Mouse (Mus musculus): ENCODE measurements around the gene Fndc1. TPM values are rescaled to one million over a fixed set of nuclear protein-coding genes. Genes with fewer than 3 reads are reported as not detected.

The Fndc1 gene
- total and polyA plus RNA-seq, 3 experiments: 0.14 to 0.34 (median 0.17) TPM

GRCm38 (mm10) chr17:7799894-7800293, 27.2 kb downstream of the Fndc1 start:
- H3K4me2 ChIP-seq (ENCODE audit: insufficient read depth, low read depth, poor library complexity, severe bottlenecking): no peak overlapping the region
- DNase-seq (ENCODE audit: extremely low read depth): no peak
- dilution Hi-C loops (cut with MboI; ENCODE audit: extremely low pct_ligation_motif_present, extremely low pct_unique_long_range_greater_than_20kb, low sequenced_read_pairs): no loop called here
- no peaks in the 10 kb centered on the region for H3K9me3 ChIP-seq (replicated peaks; ENCODE audit: low read length)
- H3K4me1 ChIP-seq (ENCODE audit: control insufficient read depth in 1 of 2, insufficient read depth in 2 of 2): no peaks in the 10 kb centered on the region; a peak in 1 of 4 replicates
- no peak overlapping the region for H3K27ac ChIP-seq (ENCODE audit: insufficient read depth, low read depth)
- H3K36me3 ChIP-seq (replicated peaks in 1 of 2; ENCODE audit: control insufficient read depth in 1 of 2, insufficient read depth in 1 of 2, low read length in 1 of 2): no peaks in the 10 kb centered on the region
- H3K9ac ChIP-seq (ENCODE audit: insufficient read depth, low read depth): no peak overlapping the region
- no peaks in the 10 kb centered on the region for H3K27me3 ChIP-seq (replicated peaks)
- no peak for TF ChIP-seq RAD21 (IDR thresholded peaks at IDR 0.05; ENCODE audit: low read depth, low read length)
- TF ChIP-seq ZC3H11A (IDR thresholded peaks at IDR 0.05; ENCODE audit: low read depth, low read length): no peak
- no peak for TF ChIP-seq USF2 (conservative IDR thresholded peaks at IDR 0.05; ENCODE audit: low read depth, low read length)
- TF ChIP-seq TCF12 (IDR thresholded peaks at IDR 0.05; ENCODE audit: low read depth, low read length): no peak
- no peak overlapping the region for H3K4me3 ChIP-seq (replicated peaks in 1 of 3; ENCODE audit: low read depth in 2 of 3, low read length in 2 of 3, poor library complexity in 1 of 3)
- no peaks in the 10 kb centered on the region for H3K79me2 ChIP-seq (replicated peaks; ENCODE audit: control insufficient read depth, extremely low read depth, insufficient read depth, poor library complexity, severe bottlenecking)
- in situ Hi-C loops (cut with MboI; ENCODE audit: low pct_ligation_motif_present, low pct_unique_long_range_greater_than_20kb, low sequenced_read_pairs): no loop called here

DNA sequence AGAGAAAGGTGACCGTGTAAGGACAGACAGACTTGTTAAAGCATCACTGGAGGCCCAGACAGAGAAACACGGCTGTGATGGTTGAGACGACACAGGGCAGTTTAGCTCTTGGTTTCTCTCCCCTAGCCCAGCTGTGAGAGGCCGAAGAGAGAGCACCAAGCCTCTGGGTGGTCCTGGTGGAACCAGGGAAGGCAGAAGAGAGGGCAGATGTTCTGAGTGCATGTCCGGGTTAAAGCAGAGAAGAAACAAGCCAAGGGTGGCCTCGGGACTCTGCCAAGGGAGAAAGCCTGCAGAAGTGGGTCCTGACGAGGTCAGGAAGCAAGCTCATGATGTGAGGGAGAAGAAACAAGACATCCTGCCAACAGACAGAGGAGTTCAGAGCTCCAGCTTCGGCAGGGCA, 31.5 kb downstream of the Fndc1 start:
- TF ChIP-seq ZMIZ1 (IDR thresholded peaks at IDR 0.05; ENCODE audit: low read depth, low read length) (no peak), MXI1 (IDR thresholded peaks at IDR 0.05; ENCODE audit: low read depth, low read length) (no peak), BHLHE40 (IDR thresholded peaks at IDR 0.05; ENCODE audit: low read depth, low read length) (no peak), POLR2AphosphoS2 (IDR thresholded peaks at IDR 0.05; ENCODE audit: low read depth, low read length) (no peak), ETS1 (conservative IDR thresholded peaks at IDR 0.05; ENCODE audit: low read depth, low read length) (no peak), MEF2A (IDR thresholded peaks at IDR 0.05; ENCODE audit: borderline replicate concordance, low read depth, low read length) (no peak), MAZ (IDR thresholded peaks at IDR 0.05; ENCODE audit: low read depth, low read length) (no peak), MYC (IDR thresholded peaks at IDR 0.05; ENCODE audit: low read depth, low read length) (no peak), CHD2 (IDR thresholded peaks at IDR 0.05; ENCODE audit: low read length) (no peak)
- no peaks in the 10 kb centered on the region for H3K4me1 ChIP-seq (ENCODE audit: control insufficient read depth in 1 of 2, insufficient read depth in 2 of 2)
- H3K4me3 ChIP-seq (replicated peaks in 1 of 3; ENCODE audit: low read depth in 2 of 3, low read length in 2 of 3, poor library complexity in 1 of 3): no peak overlapping the region
- in situ Hi-C loops (cut with MboI; ENCODE audit: low pct_ligation_motif_present, low pct_unique_long_range_greater_than_20kb, low sequenced_read_pairs) (no loop called here), dilution Hi-C loops (cut with MboI; ENCODE audit: extremely low pct_ligation_motif_present, extremely low pct_unique_long_range_greater_than_20kb, low sequenced_read_pairs) (no loop called here)
- no peak overlapping the region for H3K9ac ChIP-seq (ENCODE audit: insufficient read depth, low read depth)
- H3K9me3 ChIP-seq (replicated peaks; ENCODE audit: low read length): no peaks in the 10 kb centered on the region
- no peak overlapping the region for H3K27ac ChIP-seq (ENCODE audit: insufficient read depth, low read depth)
- no peaks in the 10 kb centered on the region for H3K36me3 ChIP-seq (replicated peaks in 1 of 2; ENCODE audit: control insufficient read depth in 1 of 2, insufficient read depth in 1 of 2, low read length in 1 of 2)
- no peaks in the 10 kb centered on the region for H3K79me2 ChIP-seq (replicated peaks; ENCODE audit: control insufficient read depth, extremely low read depth, insufficient read depth, poor library complexity, severe bottlenecking)
- H3K4me2 ChIP-seq (ENCODE audit: insufficient read depth, low read depth, poor library complexity, severe bottlenecking): no peak overlapping the region
- no peaks in the 10 kb centered on the region for H3K27me3 ChIP-seq (replicated peaks)
- no peak for DNase-seq (ENCODE audit: extremely low read depth)

GRCm38 (mm10) chr17:7795168-7795567, 31.9 kb downstream of the Fndc1 start:
- no peaks in the 10 kb centered on the region for H3K9me3 ChIP-seq (replicated peaks; ENCODE audit: low read length)
- dilution Hi-C loops (cut with MboI; ENCODE audit: extremely low pct_ligation_motif_present, extremely low pct_unique_long_range_greater_than_20kb, low sequenced_read_pairs): no loop called here

More at GRCm38 (mm10) chr17:7795168-7795567, 31.9 kb downstream of the Fndc1 start:
- no peaks in the 10 kb centered on the region for H3K27me3 ChIP-seq (replicated peaks)
- in situ Hi-C loops (cut with MboI; ENCODE audit: low pct_ligation_motif_present, low pct_unique_long_range_greater_than_20kb, low sequenced_read_pairs): no loop called here
- H3K4me3 ChIP-seq (replicated peaks in 1 of 3; ENCODE audit: low read depth in 2 of 3, low read length in 2 of 3, poor library complexity in 1 of 3): no peak overlapping the region
- H3K4me1 ChIP-seq (ENCODE audit: control insufficient read depth in 1 of 2, insufficient read depth in 2 of 2): no peaks in the 10 kb centered on the region
- no peak overlapping the region for H3K4me2 ChIP-seq (ENCODE audit: insufficient read depth, low read depth, poor library complexity, severe bottlenecking)
- DNase-seq (ENCODE audit: extremely low read depth): no peak
- TF ChIP-seq ZNF384 (IDR thresholded peaks at IDR 0.05; ENCODE audit: low read depth, low read length) (no peak), NELFE (IDR thresholded peaks at IDR 0.05; ENCODE audit: low read depth, low read length) (no peak), USF1 (IDR thresholded peaks at IDR 0.05; ENCODE audit: low read depth, low read length) (no peak), UBTF (IDR thresholded peaks at IDR 0.05; ENCODE audit: low read depth, low read length) (no peak), MAZ (IDR thresholded peaks at IDR 0.05; ENCODE audit: low read depth, low read length) (no peak)
- H3K27ac ChIP-seq (ENCODE audit: insufficient read depth, low read depth): no peak overlapping the region
- no peak overlapping the region for H3K9ac ChIP-seq (ENCODE audit: insufficient read depth, low read depth)
- H3K36me3 ChIP-seq (replicated peaks in 1 of 2; ENCODE audit: control insufficient read depth in 1 of 2, insufficient read depth in 1 of 2, low read length in 1 of 2): no peaks in the 10 kb centered on the region
- H3K79me2 ChIP-seq (replicated peaks; ENCODE audit: control insufficient read depth, extremely low read depth, insufficient read depth, poor library complexity, severe bottlenecking): no peaks in the 10 kb centered on the region
